33 mouse cellular contexts compared by ENCODE assay signal in genomic region chr5:137833500-137833899, GRCm38 (mm10). TPM values are rescaled to one million over a fixed set of nuclear protein-coding genes. Genes with fewer than 3 reads are reported as not detected.
DNase-seq lines count a peak whose midpoint lies in the region; ATAC-seq and TF ChIP-seq lines count a peak whose summit lies in the region.
"Had no signal": no experiment of that assay in that cellular context is flagged by ENCODE, and none has a peak within 500 bp of the region (broad histone marks: within the 10 kb centered on the region; RNA-seq: fewer than 3 reads in every experiment).

No protein-coding gene starts in this region.

- H3K36me3 ChIP-seq in heart, embryonic 13.5 days = no peaks in the 10 kb centered on the region
- no peaks in the 10 kb centered on the region for H3K36me3 ChIP-seq in kidney, postnatal 0 days (ENCODE audit: insufficient read depth, low read length)
- no peaks in the 10 kb centered on the region for H3K36me3 ChIP-seq in lung, embryonic 16.5 days (ENCODE audit: control insufficient read depth, insufficient read depth, low read length)
- no peaks in the 10 kb centered on the region for H3K36me3 ChIP-seq in lung, postnatal 0 days (ENCODE audit: insufficient read depth, low read length)
- H3K36me3 ChIP-seq: hindbrain, embryonic 12.5 days; intestine, embryonic 15.5 days; liver, embryonic 13.5 days; midbrain, embryonic 12.5 days; neural tube, embryonic 12.5 days had no signal

- no peak overlapping the region for H3K9ac ChIP-seq in heart, embryonic 13.5 days
- no peak overlapping the region for H3K9ac ChIP-seq in kidney, postnatal 0 days (ENCODE audit: low read depth, low read length)
- no peak overlapping the region for H3K9ac ChIP-seq in lung, embryonic 16.5 days (ENCODE audit: low read length)
- no peak overlapping the region for H3K9ac ChIP-seq in lung, postnatal 0 days (replicated peaks; ENCODE audit: low read depth)
- H3K9ac ChIP-seq: forebrain, embryonic 13.5 days; hindbrain, embryonic 12.5 days; intestine, embryonic 15.5 days; liver, embryonic 13.5 days; midbrain, embryonic 12.5 days; neural tube, embryonic 12.5 days had no signal

- 0 out of 2 replicates have a peak overlapping the region, but pooled peaks have one; percentile 6 for H3K27ac ChIP-seq in heart, embryonic 13.5 days (replicated peaks)
- H3K27ac ChIP-seq in kidney, postnatal 0 days = no peak overlapping the region
- H3K27ac ChIP-seq in lung, embryonic 16.5 days (ENCODE audit: low read length) = no peak overlapping the region; the same call in 1 of the 2 replicates
- no peak overlapping the region for H3K27ac ChIP-seq in lung, postnatal 0 days (ENCODE audit: low read length)
- H3K27ac ChIP-seq: forebrain, embryonic 13.5 days; hindbrain, embryonic 12.5 days; hindbrain, postnatal 0 days; intestine, embryonic 15.5 days; liver, embryonic 13.5 days; midbrain, embryonic 12.5 days; neural tube, embryonic 12.5 days had no signal

- no peaks in the 10 kb centered on the region for H3K27me3 ChIP-seq in heart, embryonic 13.5 days (replicated peaks)
- no peaks in the 10 kb centered on the region for H3K27me3 ChIP-seq in kidney, postnatal 0 days (ENCODE audit: insufficient read depth, low read length)
- H3K27me3 ChIP-seq in lung, embryonic 16.5 days (ENCODE audit: control insufficient read depth, insufficient read depth, low read depth, low read length) = no peaks in the 10 kb centered on the region
- no peaks in the 10 kb centered on the region for H3K27me3 ChIP-seq in lung, postnatal 0 days (replicated peaks; ENCODE audit: insufficient read depth, low read length)
- H3K27me3 ChIP-seq: forebrain, embryonic 13.5 days; hindbrain, embryonic 12.5 days; intestine, embryonic 15.5 days; liver, embryonic 13.5 days; midbrain, embryonic 12.5 days; neural tube, embryonic 12.5 days had no signal

- H3K4me1 ChIP-seq in heart, embryonic 13.5 days = no peaks in the 10 kb centered on the region
- H3K4me1 ChIP-seq in kidney, postnatal 0 days (replicated peaks; ENCODE audit: insufficient read depth, low read length) = no peaks in the 10 kb centered on the region
- H3K4me1 ChIP-seq in lung, embryonic 16.5 days (replicated peaks; ENCODE audit: control insufficient read depth, insufficient read depth, low read length) = no peaks in the 10 kb centered on the region; the same call in 1 of the 2 replicates
- no peaks in the 10 kb centered on the region for H3K4me1 ChIP-seq in lung, postnatal 0 days (ENCODE audit: insufficient read depth, low read depth, low read length)
- H3K4me1 ChIP-seq: forebrain, embryonic 13.5 days; hindbrain, embryonic 12.5 days; intestine, embryonic 15.5 days; liver, embryonic 13.5 days; midbrain, embryonic 12.5 days; neural tube, embryonic 12.5 days had no signal

- no peak for ATAC-seq in heart, embryonic 13.5 days (ENCODE audit: extremely low read depth, insufficient number of reproducible peaks, low FRiP score, low TSS enrichment)
- no peak for ATAC-seq in kidney, postnatal 0 days (replicated peaks; ENCODE audit: low FRiP score, low read depth)
- ATAC-seq in lung, embryonic 16.5 days (ENCODE audit: low read depth) = peak; percentile 57
- ATAC-seq in lung, postnatal 0 days = no peak
- ATAC-seq: forebrain, embryonic 13.5 days; hindbrain, postnatal 0 days; intestine, embryonic 15.5 days had no signal

- no peak for TF ChIP-seq EP300 in lung, postnatal 0 days (IDR thresholded peaks at IDR 0.05)

- H3K4me2 ChIP-seq in heart, embryonic 13.5 days = no peak overlapping the region
- no peak overlapping the region for H3K4me2 ChIP-seq in kidney, postnatal 0 days (ENCODE audit: low read length)
- no peak overlapping the region for H3K4me2 ChIP-seq in lung, embryonic 16.5 days (ENCODE audit: low read depth, low read length)
- no peak overlapping the region for H3K4me2 ChIP-seq in lung, postnatal 0 days (replicated peaks; ENCODE audit: low read depth, low read length)
- H3K4me2 ChIP-seq: forebrain, embryonic 13.5 days; hindbrain, embryonic 12.5 days; intestine, embryonic 15.5 days; liver, embryonic 13.5 days; midbrain, embryonic 12.5 days; neural tube, embryonic 12.5 days had no signal

- DNase-seq in heart, adult 18-20 months = no peak
- peak; percentile 52 for DNase-seq in kidney, postnatal 0 days (ENCODE audit: low spot score)
- no peak for DNase-seq in kidney, postnatal 25 days
- no peak for DNase-seq in lung, postnatal 0 days (ENCODE audit: low spot score)
- DNase-seq in testis, postnatal 14 days (ENCODE audit: low spot score) = peak; percentile 2
- no peak for DNase-seq in yolk sac, embryonic 10.5 days (ENCODE audit: low spot score)
- DNase-seq: adrenal gland, postnatal 25 days; B cell, adult 2 months; cerebellum, adult 2 months; cerebellum, postnatal 14 days; gastrocnemius, postnatal 14 days; kidney, adult 9 months; layer of hippocampus, postnatal 36 days; left cerebral cortex, postnatal 4 days; liver, embryonic 13.5 days; lung, adult 2 months; lung, postnatal 4 days; right cerebral cortex, adult 18-20 months; spleen, adult 18-20 months had no signal

- no peak for TF ChIP-seq CTCF in kidney, postnatal 0 days (IDR thresholded peaks at IDR 0.05; ENCODE audit: low read depth)
- no peak for TF ChIP-seq CTCF in lung, postnatal 0 days (IDR thresholded peaks at IDR 0.05)

- H3K9me3 ChIP-seq in heart, embryonic 13.5 days = no peaks in the 10 kb centered on the region
- H3K9me3 ChIP-seq in kidney, postnatal 0 days (replicated peaks; ENCODE audit: low read length) = no peaks in the 10 kb centered on the region
- H3K9me3 ChIP-seq in lung, embryonic 16.5 days (ENCODE audit: control insufficient read depth, low read length) = no peaks in the 10 kb centered on the region
- no peaks in the 10 kb centered on the region for H3K9me3 ChIP-seq in lung, postnatal 0 days (ENCODE audit: low read length)
- H3K9me3 ChIP-seq: forebrain, embryonic 13.5 days; hindbrain, embryonic 12.5 days; intestine, embryonic 15.5 days; liver, embryonic 13.5 days; megakaryocyte, embryonic 14.5 days; midbrain, embryonic 12.5 days; neural tube, embryonic 12.5 days had no signal

- 42% methylated on average over 4 of the region's 4 CpGs for WGBS in heart, embryonic 13.5 days
- WGBS in kidney, postnatal 0 days = 29% methylated on average over 4 of the region's 4 CpGs
- 50% methylated on average over 4 of the region's 4 CpGs for WGBS in lung, embryonic 16.5 days
- WGBS in lung, postnatal 0 days = 33% methylated on average over 4 of the region's 4 CpGs

- no peak overlapping the region for H3K4me3 ChIP-seq in heart, embryonic 13.5 days
- H3K4me3 ChIP-seq in kidney, postnatal 0 days (replicated peaks; ENCODE audit: low read depth, low read length) = no peak overlapping the region
- no peak overlapping the region for H3K4me3 ChIP-seq in lung, embryonic 16.5 days (ENCODE audit: low read length)
- no peak overlapping the region for H3K4me3 ChIP-seq in lung, postnatal 0 days (ENCODE audit: low read depth, low read length)
- H3K4me3 ChIP-seq: forebrain, embryonic 13.5 days; hindbrain, embryonic 12.5 days; intestine, embryonic 15.5 days; liver, embryonic 13.5 days; megakaryocyte, embryonic 14.5 days; midbrain, embryonic 12.5 days; myocyte; neural tube, embryonic 12.5 days had no signal

RNA-seq across cellular contexts. Expression of gene Pilra, which starts 2.6 kb away (rescaled TPM):
- 2.1 and 4.2 TPM in 2 replicates for polyA plus RNA-seq in heart, embryonic 13.5 days (2015; fragmentation: Nextera tagmentation; extraction: Ambion mirVana)
- 1 to 10 TPM; 1.5 to 1.7 TPM for total RNA-seq in heart, adult 18-20 months (2021)
- polyA plus RNA-seq in kidney, postnatal 0 days (2015; fragmentation: Nextera tagmentation; extraction: Ambion mirVana) = 0.69 and 0.70 TPM in 2 replicates
- polyA plus RNA-seq in lung, embryonic 16.5 days (2015; fragmentation: Nextera tagmentation; extraction: Ambion mirVana) = 4.4 and 5.2 TPM in 2 replicates
- 12.5 and 12.6 TPM in 2 replicates for polyA plus RNA-seq in lung, postnatal 0 days (2015; fragmentation: Nextera tagmentation; extraction: Ambion mirVana)
- total RNA-seq: midbrain, postnatal 0 days had no signal

RNA-seq across cellular contexts. Expression of gene Pilrb1, which starts 24.4 kb away (rescaled TPM):
- polyA plus RNA-seq in heart, embryonic 13.5 days (2015; fragmentation: Nextera tagmentation; extraction: Ambion mirVana) = 0.59 and 0.71 TPM in 2 replicates
- total RNA-seq in heart, adult 18-20 months (2021) = 1 to 10 TPM; 1.3 to 2.3 TPM
- 0.39 and 0.45 TPM in 2 replicates for polyA plus RNA-seq in kidney, postnatal 0 days (2015; fragmentation: Nextera tagmentation; extraction: Ambion mirVana)
- 1.1 and 1.8 TPM in 2 replicates for polyA plus RNA-seq in lung, embryonic 16.5 days (2015; fragmentation: Nextera tagmentation; extraction: Ambion mirVana)
- 3.6 and 4.7 TPM in 2 replicates for polyA plus RNA-seq in lung, postnatal 0 days (2015; fragmentation: Nextera tagmentation; extraction: Ambion mirVana)
- total RNA-seq: gastrocnemius, postnatal 14 days; hindbrain, postnatal 0 days; layer of hippocampus, postnatal 36 days; left cerebral cortex, postnatal 4 days; midbrain, postnatal 0 days had no signal
- polyA plus RNA-seq: brain, embryonic 14.5 days; cerebellum, adult 2 months; cortical plate, adult 2 months; embryonic facial prominence, embryonic 11.5 days; forebrain, embryonic 13.5 days; hindbrain, embryonic 12.5 days; hindbrain, postnatal 0 days; midbrain, embryonic 12.5 days; midbrain, postnatal 0 days; myocyte; neural tube, embryonic 12.5 days had no signal

RNA-seq across cellular contexts. Expression of gene Pilrb2, which starts 38.1 kb away (rescaled TPM):
- 3.2 and 3.9 TPM in 2 replicates for polyA plus RNA-seq in heart, embryonic 13.5 days (2015; fragmentation: Nextera tagmentation; extraction: Ambion mirVana)
- under 1 TPM in 1 of 2 experiments, not detected in 1; 0.74 TPM for total RNA-seq in heart, adult 18-20 months (2021)
- polyA plus RNA-seq in kidney, postnatal 0 days (2015; fragmentation: Nextera tagmentation; extraction: Ambion mirVana) = 0.16 and 0.84 TPM in 2 replicates
- 1.1 and 1.5 TPM in 2 replicates for polyA plus RNA-seq in lung, embryonic 16.5 days (2015; fragmentation: Nextera tagmentation; extraction: Ambion mirVana)
- 6.1 and 6.2 TPM in 2 replicates for polyA plus RNA-seq in lung, postnatal 0 days (2015; fragmentation: Nextera tagmentation; extraction: Ambion mirVana)
- total RNA-seq: hindbrain, postnatal 0 days; layer of hippocampus, postnatal 36 days; left cerebral cortex, postnatal 4 days; midbrain, postnatal 0 days had no signal
- polyA plus RNA-seq: embryonic facial prominence, embryonic 11.5 days; forebrain, embryonic 13.5 days; hindbrain, embryonic 12.5 days; hindbrain, postnatal 0 days; midbrain, embryonic 12.5 days; myocyte; neural tube, embryonic 12.5 days had no signal

RNA-seq across cellular contexts. Expression of gene Zcwpw1, which starts 45.9 kb away (rescaled TPM):
- polyA plus RNA-seq in heart, embryonic 13.5 days (2015; fragmentation: Nextera tagmentation; extraction: Ambion mirVana) = 7.6 and 7.7 TPM in 2 replicates
- under 1 TPM; 0.22 to 0.72 TPM for total RNA-seq in heart, adult 18-20 months (2021)
- polyA plus RNA-seq in kidney, postnatal 0 days (2015; fragmentation: Nextera tagmentation; extraction: Ambion mirVana) = 14.5 and 15.7 TPM in 2 replicates
- 24.3 and 26.8 TPM in 2 replicates for polyA plus RNA-seq in lung, embryonic 16.5 days (2015; fragmentation: Nextera tagmentation; extraction: Ambion mirVana)
- 2.4 and 4.3 TPM in 2 replicates for polyA plus RNA-seq in lung, postnatal 0 days (2015; fragmentation: Nextera tagmentation; extraction: Ambion mirVana)

RNA-seq across cellular contexts. Expression of gene Mepce, which starts 46.0 kb away (rescaled TPM):
- polyA plus RNA-seq in heart, embryonic 13.5 days (2015; fragmentation: Nextera tagmentation; extraction: Ambion mirVana) = 6.2 and 8.5 TPM in 2 replicates
- 10 to 100 TPM; 24.2 to 28.7 TPM for total RNA-seq in heart, adult 18-20 months (2021)
- 11.6 and 12.3 TPM in 2 replicates for polyA plus RNA-seq in kidney, postnatal 0 days (2015; fragmentation: Nextera tagmentation; extraction: Ambion mirVana)
- 10.0 and 10.5 TPM in 2 replicates for polyA plus RNA-seq in lung, embryonic 16.5 days (2015; fragmentation: Nextera tagmentation; extraction: Ambion mirVana)
- polyA plus RNA-seq in lung, postnatal 0 days (2015; fragmentation: Nextera tagmentation; extraction: Ambion mirVana) = 12.2 and 13.7 TPM in 2 replicates

Comparison
In these comparisons a context has a peak if more than half of its experiments do, and no peak if none do; other contexts are left out.
1. DNase-seq: peak in kidney, postnatal 0 days (single experiment) and testis, postnatal 14 days (single experiment); none in heart, adult 18-20 months (0 of 2), kidney, postnatal 25 days (0 of 2), lung, postnatal 0 days (single experiment) and yolk sac, embryonic 10.5 days (single experiment).